ENCODE assay signal across 8 mouse cellular contexts in genomic region chr7:28208988-28209508, GRCm38 (mm10). TPM values are rescaled to one million over a fixed set of nuclear protein-coding genes. Genes with fewer than 3 reads are reported as not detected.
A peak's percentile ranks its signal among the peaks of the same experiment; 100 is the strongest.
DNase-seq lines count a peak whose midpoint lies in the region; ATAC-seq lines count a peak whose summit lies in the region.

No protein-coding gene starts in this region.

- peak overlapping the region; percentile 34; the same call in 1 of the 2 replicates for H3K27ac ChIP-seq in embryonic facial prominence, embryonic 15.5 days (replicated peaks)
- H3K27ac ChIP-seq in heart, embryonic 10.5 days: peak overlapping the region; percentile 60
- no peak overlapping the region for H3K27ac ChIP-seq in limb, embryonic 13.5 days
- H3K27ac ChIP-seq in midbrain, embryonic 14.5 days (replicated peaks; ENCODE audit: low read depth, low read length): no peak overlapping the region

- no peaks in the 10 kb centered on the region for H3K9me3 ChIP-seq in embryonic facial prominence, embryonic 15.5 days (replicated peaks)
- no peaks in the 10 kb centered on the region for H3K9me3 ChIP-seq in heart, embryonic 10.5 days
- no peaks in the 10 kb centered on the region for H3K9me3 ChIP-seq in limb, embryonic 13.5 days
- H3K9me3 ChIP-seq in midbrain, embryonic 14.5 days (ENCODE audit: control insufficient read depth, low read length): no peaks in the 10 kb centered on the region

- peak overlapping the region; percentile 52 for H3K4me2 ChIP-seq in embryonic facial prominence, embryonic 15.5 days (replicated peaks)
- peak overlapping the region; percentile 61 for H3K4me2 ChIP-seq in limb, embryonic 13.5 days (replicated peaks)
- peak overlapping the region; percentile 58 for H3K4me2 ChIP-seq in midbrain, embryonic 14.5 days (ENCODE audit: low read length)

- no peaks in the 10 kb centered on the region for H3K27me3 ChIP-seq in embryonic facial prominence, embryonic 15.5 days
- no peaks in the 10 kb centered on the region for H3K27me3 ChIP-seq in heart, embryonic 10.5 days (ENCODE audit: insufficient read depth, poor library complexity, severe bottlenecking)
- no peaks in the 10 kb centered on the region for H3K27me3 ChIP-seq in limb, embryonic 13.5 days
- no peaks in the 10 kb centered on the region for H3K27me3 ChIP-seq in midbrain, embryonic 14.5 days (ENCODE audit: control insufficient read depth, insufficient read depth, low read length)

- WGBS in embryonic facial prominence, embryonic 15.5 days: 45% methylated on average over 19 of the region's 19 CpGs
- WGBS in heart, embryonic 10.5 days: 37% methylated on average over 19 of the region's 19 CpGs
- 52% methylated on average over 19 of the region's 19 CpGs for WGBS in limb, embryonic 13.5 days
- WGBS in midbrain, embryonic 14.5 days: 58% methylated on average over 19 of the region's 19 CpGs

- H3K36me3 ChIP-seq in embryonic facial prominence, embryonic 15.5 days: no peaks in the 10 kb centered on the region
- H3K36me3 ChIP-seq in heart, embryonic 10.5 days: no peaks in the 10 kb centered on the region
- no peaks in the 10 kb centered on the region for H3K36me3 ChIP-seq in limb, embryonic 13.5 days
- no peaks in the 10 kb centered on the region for H3K36me3 ChIP-seq in midbrain, embryonic 14.5 days (ENCODE audit: control insufficient read depth, insufficient read depth, low read length)

- 0 out of 2 replicates have a peak overlapping the region, but pooled peaks have one; percentile 26 for H3K9ac ChIP-seq in embryonic facial prominence, embryonic 15.5 days
- peak overlapping the region; percentile 62 for H3K9ac ChIP-seq in limb, embryonic 13.5 days
- peak overlapping the region; percentile 40; the same call in 1 of the 2 replicates for H3K9ac ChIP-seq in midbrain, embryonic 14.5 days (replicated peaks; ENCODE audit: low read length)

- ATAC-seq in embryonic facial prominence, embryonic 15.5 days (ENCODE audit: insufficient number of reproducible peaks, low FRiP score, low TSS enrichment, low read depth): no peak; the same call in 1 of the 2 replicates
- ATAC-seq in limb, embryonic 13.5 days (ENCODE audit: low FRiP score, low read depth): no peak; the same call in 1 of the 2 replicates
- ATAC-seq in midbrain, embryonic 14.5 days (ENCODE audit: low FRiP score, low TSS enrichment): no peak

- H3K4me3 ChIP-seq in embryonic facial prominence, embryonic 15.5 days (replicated peaks): peak overlapping the region; percentile 35
- H3K4me3 ChIP-seq in heart, embryonic 10.5 days: peak overlapping the region; percentile 51
- peak overlapping the region; percentile 40 for H3K4me3 ChIP-seq in limb, embryonic 13.5 days
- peak overlapping the region; percentile 26 for H3K4me3 ChIP-seq in midbrain, embryonic 14.5 days (replicated peaks; ENCODE audit: low read depth, low read length)

- peak; percentile 69 for DNase-seq in urinary bladder, postnatal 14 days (ENCODE audit: low spot score)
- no peak for DNase-seq in urinary bladder, adult 2 months (ENCODE audit: low spot score)
- peak; percentile 87 for DNase-seq in heart, embryonic 10.5 days (ENCODE audit: low spot score)
- DNase-seq in kidney, adult 9 months: peak; percentile 72
- peak; percentile 87 for DNase-seq in midbrain, embryonic 14.5 days
- DNase-seq in spleen, postnatal 36 days (ENCODE audit: low spot score in 2 of 2): peak; percentile 64 to 65

- H3K4me1 ChIP-seq in embryonic facial prominence, embryonic 15.5 days: no peaks in the 10 kb centered on the region
- H3K4me1 ChIP-seq in heart, embryonic 10.5 days: no peaks in the 10 kb centered on the region
- H3K4me1 ChIP-seq in limb, embryonic 13.5 days: no peaks in the 10 kb centered on the region
- H3K4me1 ChIP-seq in midbrain, embryonic 14.5 days (ENCODE audit: control insufficient read depth, insufficient read depth, low read length): no peaks in the 10 kb centered on the region

RNA-seq across cellular contexts. Expression of gene Dyrk1b, which starts 29.8 kb away (rescaled TPM):
- polyA plus RNA-seq in urinary bladder, adult 2 months (2012; rRNA removed): 11.7 and 17.6 TPM in 2 replicates
- polyA plus RNA-seq in embryonic facial prominence, embryonic 15.5 days (2015; fragmentation: Nextera tagmentation; extraction: Ambion mirVana): 14.9 and 15.2 TPM in 2 replicates
- 9.9 and 10.4 TPM in 2 replicates for polyA plus RNA-seq in heart, embryonic 10.5 days (2016; fragmentation: Nextera tagmentation; extraction: Ambion mirVana)
- polyA plus RNA-seq in limb, embryonic 13.5 days (2015; fragmentation: Nextera tagmentation; extraction: Ambion mirVana): 15.0 and 16.0 TPM in 2 replicates
- 13.7 and 17.3 TPM in 2 replicates for polyA plus RNA-seq in midbrain, embryonic 14.5 days (2014; fragmentation: Nextera tagmentation; extraction: Ambion mirVana)

RNA-seq across cellular contexts. Expression of gene Fbl, which starts 39.5 kb away (rescaled TPM):
- polyA plus RNA-seq in urinary bladder, adult 2 months (2012; rRNA removed): 88.9 and 108 TPM in 2 replicates
- polyA plus RNA-seq in embryonic facial prominence, embryonic 15.5 days (2015; fragmentation: Nextera tagmentation; extraction: Ambion mirVana): 114 and 116 TPM in 2 replicates
- 101 and 140 TPM in 2 replicates for polyA plus RNA-seq in heart, embryonic 10.5 days (2016; fragmentation: Nextera tagmentation; extraction: Ambion mirVana)
- 142 and 151 TPM in 2 replicates for polyA plus RNA-seq in limb, embryonic 13.5 days (2015; fragmentation: Nextera tagmentation; extraction: Ambion mirVana)
- polyA plus RNA-seq in midbrain, embryonic 14.5 days (2014; fragmentation: Nextera tagmentation; extraction: Ambion mirVana): 26.2 and 36.4 TPM in 2 replicates

RNA-seq across cellular contexts. Expression of gene Eid2, which starts 58.6 kb away (rescaled TPM):
- polyA plus RNA-seq in urinary bladder, adult 2 months (2012; rRNA removed): 14.8 and 15.6 TPM in 2 replicates
- polyA plus RNA-seq in embryonic facial prominence, embryonic 15.5 days (2015; fragmentation: Nextera tagmentation; extraction: Ambion mirVana): 3.8 and 5.5 TPM in 2 replicates
- 0.90 and 1.4 TPM in 2 replicates for polyA plus RNA-seq in heart, embryonic 10.5 days (2016; fragmentation: Nextera tagmentation; extraction: Ambion mirVana)
- polyA plus RNA-seq in limb, embryonic 13.5 days (2015; fragmentation: Nextera tagmentation; extraction: Ambion mirVana): 2.5 and 4.4 TPM in 2 replicates
- polyA plus RNA-seq in midbrain, embryonic 14.5 days (2014; fragmentation: Nextera tagmentation; extraction: Ambion mirVana): 6.8 and 14.7 TPM in 2 replicates

Comparison
In these comparisons a context has a peak if more than half of its experiments do, and no peak if none do; other contexts are left out.
1. H3K27ac ChIP-seq: peak in embryonic facial prominence, embryonic 15.5 days (single experiment) and heart, embryonic 10.5 days (single experiment); none in limb, embryonic 13.5 days (single experiment) and midbrain, embryonic 14.5 days (single experiment).
2. Peak in every context shown above with its lines, with median percentiles within 50 percentile points of each other: H3K4me2 ChIP-seq, H3K4me3 ChIP-seq and H3K9ac ChIP-seq.